Comparison of ENCODE assay signal across 7 mouse cellular contexts in genomic region chr1:55489355-55489754, GRCm38 (mm10).
DNase-seq lines count a peak whose midpoint lies in the region; ATAC-seq and TF ChIP-seq lines count a peak whose summit lies in the region.

No protein-coding gene starts in this region.

- WGBS in hindbrain, embryonic 15.5 days: 31% methylated on average over 6 of the region's 6 CpGs
- 41% methylated on average over 6 of the region's 6 CpGs for WGBS in midbrain, postnatal 0 days
- 36% methylated on average over 6 of the region's 6 CpGs for WGBS in intestine, embryonic 16.5 days

- DNase-seq in Muller cell, postnatal 12 days (ENCODE audit: inconsistent ontology term): peak; percentile 67
- peak; percentile 17 for DNase-seq in cerebellum, adult 8-10 months
- peak; percentile 87 for DNase-seq in midbrain, postnatal 0 days (ENCODE audit: low spot score)
- no peak for DNase-seq in urinary bladder, postnatal 36 days (ENCODE audit: low spot score in 2 of 2)
- DNase-seq in embryo, embryonic 11 days: no peak

- no peak overlapping the region for H3K9ac ChIP-seq in hindbrain, embryonic 15.5 days
- no peak overlapping the region for H3K9ac ChIP-seq in midbrain, postnatal 0 days (replicated peaks; ENCODE audit: low read length, poor library complexity, severe bottlenecking)
- H3K9ac ChIP-seq in intestine, embryonic 16.5 days (ENCODE audit: low read depth, low read length): no peak overlapping the region

- H3K27ac ChIP-seq in hindbrain, embryonic 15.5 days (replicated peaks): no peak overlapping the region
- H3K27ac ChIP-seq in midbrain, postnatal 0 days (ENCODE audit: low read depth, low read length): no peak overlapping the region
- H3K27ac ChIP-seq in intestine, embryonic 16.5 days (ENCODE audit: low read length): no peak overlapping the region

- H3K4me1 ChIP-seq in hindbrain, embryonic 15.5 days (replicated peaks): peaks cover 5% of the 10 kb centered on the region
- no peaks in the 10 kb centered on the region for H3K4me1 ChIP-seq in midbrain, postnatal 0 days (ENCODE audit: insufficient read depth, low read length)
- no peaks in the 10 kb centered on the region for H3K4me1 ChIP-seq in intestine, embryonic 16.5 days (ENCODE audit: control insufficient read depth, insufficient read depth, low read length)

- H3K9me3 ChIP-seq in hindbrain, embryonic 15.5 days: no peaks in the 10 kb centered on the region
- no peaks in the 10 kb centered on the region for H3K9me3 ChIP-seq in midbrain, postnatal 0 days (ENCODE audit: low read length)
- H3K9me3 ChIP-seq in intestine, embryonic 16.5 days (ENCODE audit: control insufficient read depth, low read length): no peaks in the 10 kb centered on the region

- no peak overlapping the region for H3K4me3 ChIP-seq in hindbrain, embryonic 15.5 days
- no peak overlapping the region for H3K4me3 ChIP-seq in midbrain, postnatal 0 days (ENCODE audit: low read depth, low read length)
- H3K4me3 ChIP-seq in intestine, embryonic 16.5 days (ENCODE audit: low read length): no peak overlapping the region

- peak; percentile 91 for ATAC-seq in hindbrain, embryonic 15.5 days (ENCODE audit: low FRiP score, low read depth)
- peak; percentile 79; the same call in 1 of the 2 replicates for ATAC-seq in midbrain, postnatal 0 days (ENCODE audit: low FRiP score)
- ATAC-seq in intestine, embryonic 16.5 days: no peak

- no peak for TF ChIP-seq CTCF in midbrain, postnatal 0 days (IDR thresholded peaks at IDR 0.05)

- no peak overlapping the region for H3K4me2 ChIP-seq in hindbrain, embryonic 15.5 days
- H3K4me2 ChIP-seq in midbrain, postnatal 0 days (ENCODE audit: low read depth, low read length, poor library complexity, severe bottlenecking): no peak overlapping the region
- H3K4me2 ChIP-seq in intestine, embryonic 16.5 days (ENCODE audit: low read depth, low read length): no peak overlapping the region

- no peaks in the 10 kb centered on the region for H3K36me3 ChIP-seq in hindbrain, embryonic 15.5 days
- no peaks in the 10 kb centered on the region for H3K36me3 ChIP-seq in midbrain, postnatal 0 days (ENCODE audit: insufficient read depth, low read length)
- H3K36me3 ChIP-seq in intestine, embryonic 16.5 days (ENCODE audit: control insufficient read depth, insufficient read depth, low read length): no peaks in the 10 kb centered on the region

- H3K27me3 ChIP-seq in hindbrain, embryonic 15.5 days: no peaks in the 10 kb centered on the region
- H3K27me3 ChIP-seq in midbrain, postnatal 0 days (ENCODE audit: insufficient read depth, low read length): no peaks in the 10 kb centered on the region
- no peaks in the 10 kb centered on the region for H3K27me3 ChIP-seq in intestine, embryonic 16.5 days (replicated peaks; ENCODE audit: control insufficient read depth, insufficient read depth, low read length)

Comparison
In these comparisons a context has a peak if more than half of its experiments do, and no peak if none do; other contexts are left out.
1. DNase-seq: peak in Muller cell, postnatal 12 days (single experiment), cerebellum, adult 8-10 months (single experiment) and midbrain, postnatal 0 days (single experiment); none in urinary bladder, postnatal 36 days (0 of 2) and embryo, embryonic 11 days (single experiment).